Mouse (Mus musculus) heart, embryonic 13.5 days (tissue): ENCODE measurements at regions not wholly inside any gene's neighbourhood (a gene's known extent, or its start where the extent isn't known, plus 50 kb on each side); places are given as distances from the start of the nearest gene placed in this dataset.

Experiments
- ATAC-seq: fragments of 200-750 bp; cut with Nextera tagmentation; 2 replicates; pipeline ENCODE4 v1.8.0; 2017; ENCODE audit warnings: moderate TSS enrichment; ENCODE audit not compliant: insufficient number of reproducible peaks, low FRiP score, low TSS enrichment; ENCODE audit errors: extremely low read depth
- H3K27ac ChIP-seq: fragments of 300-500 bp; sonication (generic); replicated peaks from 2 replicates; pipeline ENCODE4 v1.5.1; 2015; ENCODE audit warnings: moderate library complexity, mild to moderate bottlenecking, inconsistent platforms
- H3K27me3 ChIP-seq: fragments of 300-500 bp; sonication (generic); replicated peaks from 2 replicates; pipeline ENCODE4 v1.6.1; 2015; ENCODE audit warnings: mild to moderate bottlenecking, inconsistent platforms
- H3K36me3 ChIP-seq: fragments of 300-500 bp; sonication (generic); 2 replicates; pipeline ENCODE4 v1.6.1; 2015; ENCODE audit warnings: mild to moderate bottlenecking, inconsistent platforms
- H3K4me1 ChIP-seq: fragments of 300-500 bp; sonication (generic); 2 replicates; pipeline ENCODE4 v1.6.1; 2015; ENCODE audit warnings: inconsistent platforms
- H3K4me2 ChIP-seq: fragments of 300-500 bp; sonication (generic); 2 replicates; pipeline ENCODE4 v1.6.1; 2015; ENCODE audit warnings: inconsistent platforms, mild to moderate bottlenecking, moderate library complexity
- H3K4me3 ChIP-seq: fragments of 300-500 bp; sonication (generic); 2 replicates; pipeline ENCODE4 v1.5.1; 2015; ENCODE audit warnings: moderate library complexity, mild to moderate bottlenecking, inconsistent platforms
- H3K9ac ChIP-seq: fragments of 300-500 bp; sonication (generic); 2 replicates; pipeline ENCODE4 v1.6.1; 2015; ENCODE audit warnings: inconsistent platforms, mild to moderate bottlenecking, moderate library complexity
- H3K9me3 ChIP-seq: fragments of 300-500 bp; sonication (generic); 2 replicates; pipeline ENCODE4 v1.6.1; 2016; ENCODE audit warnings: inconsistent platforms
- WGBS: fragments of 180-500 bp; shearing (Covaris S2); methylation state at CpG from one replicate; pipeline ENCODE4 v1.1.7; 2015; ENCODE audit warnings: mixed read lengths; 5-methylcytosine and 5-hydroxymethylcytosine counted together

GRCm38 (mm10) chr1:76955031-76955430 is 559.9 kb downstream of the Epha4 start:
- H3K4me1 ChIP-seq = no peaks in the 10 kb centered on the region
- H3K27me3 ChIP-seq = no peaks in the 10 kb centered on the region
- no peak overlapping the region for H3K4me2 ChIP-seq
- H3K36me3 ChIP-seq = no peaks in the 10 kb centered on the region
- ATAC-seq = no peak
- no peaks in the 10 kb centered on the region for H3K9me3 ChIP-seq
- no peak overlapping the region for H3K27ac ChIP-seq
- H3K9ac ChIP-seq = no peak overlapping the region
- no peak overlapping the region for H3K4me3 ChIP-seq

- Histone ChIP-seq H3K27ac (no peak overlapping the region), H3K4me3 (no peak overlapping the region), H3K4me1 (no peaks in the 10 kb centered on the region), H3K36me3 (no peaks in the 10 kb centered on the region), H3K27me3 (no peaks in the 10 kb centered on the region), H3K9ac (no peak overlapping the region), H3K9me3 (no peaks in the 10 kb centered on the region), H3K4me2 (no peak overlapping the region)
- ATAC-seq = no peak
- whole genome bisulfite sequencing = 65% methylated on average over 5 of the region's 5 CpGs
Measured at GRCm38 (mm10) chr1:76957411-76957810, 557.5 kb downstream of the Epha4 start.

- Histone ChIP-seq H3K4me1 (no peaks in the 10 kb centered on the region), H3K9ac (no peak overlapping the region), H3K4me2 (no peak overlapping the region), H3K36me3 (no peaks in the 10 kb centered on the region), H3K4me3 (no peak overlapping the region), H3K27me3 (no peaks in the 10 kb centered on the region), H3K9me3 (no peaks in the 10 kb centered on the region), H3K27ac (no peak overlapping the region)
- no peak for ATAC-seq
- WGBS = 40% methylated on average over 4 of the region's 4 CpGs
Measured at GRCm38 (mm10) chr1:76958706-76959105, 556.2 kb downstream of the Epha4 start.

- no peak for ATAC-seq
- H3K4me1 ChIP-seq = peaks cover 27% of the 10 kb centered on the region
- no peak overlapping the region for H3K9ac ChIP-seq
- 78% methylated on average over 4 of the region's 4 CpGs for WGBS
- H3K4me3 ChIP-seq = no peak overlapping the region
- H3K9me3 ChIP-seq = no peaks in the 10 kb centered on the region
- no peaks in the 10 kb centered on the region for H3K27me3 ChIP-seq
- H3K27ac ChIP-seq = no peak overlapping the region
- H3K36me3 ChIP-seq = no peaks in the 10 kb centered on the region
- no peak overlapping the region for H3K4me2 ChIP-seq
Measured at GRCm38 (mm10) chr1:76972454-76972853, 542.4 kb downstream of the Epha4 start.

GRCm38 (mm10) chr1:76975077-76975945 is 539.6 kb downstream of the Epha4 start:
- no peaks in the 10 kb centered on the region for H3K27me3 ChIP-seq
- no peaks in the 10 kb centered on the region for H3K9me3 ChIP-seq
- WGBS = 49% methylated on average over 12 of the region's 12 CpGs
- H3K9ac ChIP-seq = no peak overlapping the region
- H3K4me1 ChIP-seq = peaks cover 43% of the 10 kb centered on the region
- H3K36me3 ChIP-seq = no peaks in the 10 kb centered on the region
- 0 out of 2 replicates have a peak overlapping the region, but pooled peaks have one; percentile 28 for H3K27ac ChIP-seq
- no peak for ATAC-seq
- H3K4me2 ChIP-seq = no peak overlapping the region
- H3K4me3 ChIP-seq = no peak overlapping the region

GRCm38 (mm10) chr1:76980498-76981152 is 534.3 kb downstream of the Epha4 start:
- Histone ChIP-seq H3K4me3 (no peak overlapping the region), H3K27ac (peak overlapping the region; percentile 74), H3K9ac (no peak overlapping the region), H3K4me1 (peaks cover 40% of the 10 kb centered on the region), H3K27me3 (no peaks in the 10 kb centered on the region), H3K36me3 (no peaks in the 10 kb centered on the region), H3K9me3 (no peaks in the 10 kb centered on the region), H3K4me2 (no peak overlapping the region)
- ATAC-seq = no peak
- 51% methylated on average over 9 of the region's 9 CpGs for WGBS

GRCm38 (mm10) chr1:76993776-76994175 is 521.1 kb downstream of the Epha4 start:
- no peaks in the 10 kb centered on the region for H3K36me3 ChIP-seq
- H3K9ac ChIP-seq = no peak overlapping the region
- no peak overlapping the region for H3K4me3 ChIP-seq
- no peaks in the 10 kb centered on the region for H3K9me3 ChIP-seq
- H3K4me2 ChIP-seq = no peak overlapping the region
- no peaks in the 10 kb centered on the region for H3K27me3 ChIP-seq
- WGBS = 62% methylated on average over 2 of the region's 2 CpGs
- H3K4me1 ChIP-seq = no peaks in the 10 kb centered on the region
- H3K27ac ChIP-seq = no peak overlapping the region
- no peak for ATAC-seq

GRCm38 (mm10) chr1:77008001-77008400 is 506.9 kb downstream of the Epha4 start:
- H3K27me3 ChIP-seq = no peaks in the 10 kb centered on the region
- 84% methylated on average over 6 of the region's 6 CpGs for WGBS
- H3K9ac ChIP-seq = no peak overlapping the region

GRCm38 (mm10) chr1:77010608-77011214 is 504.2 kb downstream of the Epha4 start:
- no peak for ATAC-seq
- H3K4me2 ChIP-seq = no peak overlapping the region
- 66% methylated on average over 8 of the region's 8 CpGs for WGBS

More at GRCm38 (mm10) chr1:77008001-77008400, 506.9 kb downstream of the Epha4 start:
- Histone ChIP-seq H3K4me2 (no peak overlapping the region), H3K36me3 (no peaks in the 10 kb centered on the region), H3K27ac (no peak overlapping the region), H3K9me3 (no peaks in the 10 kb centered on the region), H3K4me3 (no peak overlapping the region), H3K4me1 (no peaks in the 10 kb centered on the region)
- no peak for ATAC-seq

GRCm38 (mm10) chr1:77027656-77028055 is 487.2 kb downstream of the Epha4 start:
- Histone ChIP-seq H3K27ac (no peak overlapping the region), H3K36me3 (no peaks in the 10 kb centered on the region), H3K9me3 (no peaks in the 10 kb centered on the region), H3K4me3 (no peak overlapping the region), H3K4me1 (no peaks in the 10 kb centered on the region), H3K27me3 (no peaks in the 10 kb centered on the region), H3K4me2 (no peak overlapping the region), H3K9ac (no peak overlapping the region)
- WGBS = 81% methylated on average over 4 of the region's 4 CpGs
- no peak for ATAC-seq

More at GRCm38 (mm10) chr1:77010608-77011214, 504.2 kb downstream of the Epha4 start:
- H3K27me3 ChIP-seq = no peaks in the 10 kb centered on the region
- H3K4me3 ChIP-seq = no peak overlapping the region
- H3K27ac ChIP-seq = no peak overlapping the region
- no peaks in the 10 kb centered on the region for H3K9me3 ChIP-seq
- H3K36me3 ChIP-seq = no peaks in the 10 kb centered on the region
- no peak overlapping the region for H3K9ac ChIP-seq
- H3K4me1 ChIP-seq = no peaks in the 10 kb centered on the region

- no peaks in the 10 kb centered on the region for H3K27me3 ChIP-seq
- 74% methylated on average over 6 of the region's 6 CpGs for WGBS
Measured at GRCm38 (mm10) chr1:77028216-77028615, 486.7 kb downstream of the Epha4 start.

More at GRCm38 (mm10) chr1:77028216-77028615, 486.7 kb downstream of the Epha4 start:
- Histone ChIP-seq H3K9ac (no peak overlapping the region), H3K4me2 (no peak overlapping the region), H3K36me3 (no peaks in the 10 kb centered on the region), H3K4me3 (no peak overlapping the region), H3K27ac (no peak overlapping the region), H3K9me3 (no peaks in the 10 kb centered on the region), H3K4me1 (no peaks in the 10 kb centered on the region)
- no peak for ATAC-seq
